ENCODE assay signal across 12 mouse cellular contexts in genomic region chr7:114873315-114874012, GRCm38 (mm10).
DNase-seq lines count a peak whose midpoint lies in the region; ATAC-seq and TF ChIP-seq lines count a peak whose summit lies in the region.
"Had no signal": no experiment of that assay in that cellular context is flagged by ENCODE, and none has a peak within 500 bp of the region (broad histone marks: within the 10 kb centered on the region; RNA-seq: fewer than 3 reads in every experiment).

No protein-coding gene starts in this region.

- H3K9me3 ChIP-seq in heart, embryonic 13.5 days: no peaks in the 10 kb centered on the region
- H3K9me3 ChIP-seq in embryonic facial prominence, embryonic 11.5 days (replicated peaks; ENCODE audit: control insufficient read depth, low read length): no peaks in the 10 kb centered on the region
- H3K9me3 ChIP-seq in intestine, postnatal 0 days (ENCODE audit: control insufficient read depth): no peaks in the 10 kb centered on the region
- H3K9me3 ChIP-seq: liver, embryonic 13.5 days; midbrain, embryonic 12.5 days had no signal

- H3K27me3 ChIP-seq in heart, embryonic 13.5 days (replicated peaks): no peaks in the 10 kb centered on the region
- H3K27me3 ChIP-seq in embryonic facial prominence, embryonic 11.5 days (ENCODE audit: control insufficient read depth, insufficient read depth, low read length): no peaks in the 10 kb centered on the region
- no peaks in the 10 kb centered on the region for H3K27me3 ChIP-seq in intestine, postnatal 0 days (replicated peaks; ENCODE audit: control insufficient read depth, insufficient read depth, low read length)
- H3K27me3 ChIP-seq: liver, embryonic 13.5 days; midbrain, embryonic 12.5 days had no signal

- no peak for DNase-seq in heart, adult 8-10 months (ENCODE audit: low spot score)
- DNase-seq in 3T3-L1 (ENCODE audit: low read depth, low spot score): peak; percentile 74
- peak; percentile 42 for DNase-seq in embryonic facial prominence, embryonic 11.5 days (ENCODE audit: low spot score)
- DNase-seq in urinary bladder, postnatal 14 days (ENCODE audit: low spot score): no peak
- no peak for DNase-seq in cerebellum, adult 9-10 months
- DNase-seq in spleen, adult 18-20 months: no peak
- DNase-seq: liver, embryonic 13.5 days; thymus, adult 2 months had no signal

- H3K9ac ChIP-seq in heart, embryonic 13.5 days: no peak overlapping the region
- H3K9ac ChIP-seq in embryonic facial prominence, embryonic 11.5 days (replicated peaks; ENCODE audit: low read length): no peak overlapping the region
- no peak overlapping the region for H3K9ac ChIP-seq in intestine, postnatal 0 days (ENCODE audit: low read depth, low read length)
- H3K9ac ChIP-seq: liver, embryonic 13.5 days; midbrain, embryonic 12.5 days had no signal

- H3K4me3 ChIP-seq in heart, embryonic 13.5 days: no peak overlapping the region
- H3K4me3 ChIP-seq in embryonic facial prominence, embryonic 11.5 days (ENCODE audit: low read depth, low read length): no peak overlapping the region
- no peak overlapping the region for H3K4me3 ChIP-seq in intestine, postnatal 0 days (ENCODE audit: low read depth, low read length)
- H3K4me3 ChIP-seq: left cerebral cortex, adult 2 months; liver, embryonic 13.5 days; midbrain, embryonic 12.5 days had no signal

- no peak for ATAC-seq in heart, embryonic 13.5 days (ENCODE audit: extremely low read depth, insufficient number of reproducible peaks, low FRiP score, low TSS enrichment)
- peak; percentile 62; the same call in 1 of the 2 replicates for ATAC-seq in embryonic facial prominence, embryonic 11.5 days (replicated peaks; ENCODE audit: insufficient number of reproducible peaks, low FRiP score, low TSS enrichment, low read depth)
- ATAC-seq in intestine, postnatal 0 days: peak; percentile 28; the same call in 1 of the 2 replicates

- H3K4me1 ChIP-seq in heart, embryonic 13.5 days: peaks cover 21% of the 10 kb centered on the region
- H3K4me1 ChIP-seq in embryonic facial prominence, embryonic 11.5 days (ENCODE audit: control insufficient read depth, insufficient read depth, low read length): no peaks in the 10 kb centered on the region
- H3K4me1 ChIP-seq in intestine, postnatal 0 days (replicated peaks; ENCODE audit: control insufficient read depth, insufficient read depth, low read length): no peaks in the 10 kb centered on the region

- WGBS in heart, embryonic 13.5 days: 26% methylated on average over 3 of the region's 3 CpGs
- WGBS in embryonic facial prominence, embryonic 11.5 days: 33% methylated on average over 3 of the region's 3 CpGs
- WGBS in intestine, postnatal 0 days: 21% methylated on average over 3 of the region's 3 CpGs

- H3K27ac ChIP-seq in heart, embryonic 13.5 days (replicated peaks): no peak overlapping the region
- H3K27ac ChIP-seq in embryonic facial prominence, embryonic 11.5 days (replicated peaks; ENCODE audit: low read depth, low read length): no peak overlapping the region
- no peak overlapping the region for H3K27ac ChIP-seq in intestine, postnatal 0 days (ENCODE audit: low read depth, low read length)
- H3K27ac ChIP-seq: left cerebral cortex, adult 2 months; liver, embryonic 13.5 days; midbrain, embryonic 12.5 days had no signal

- H3K36me3 ChIP-seq in heart, embryonic 13.5 days: no peaks in the 10 kb centered on the region
- no peaks in the 10 kb centered on the region for H3K36me3 ChIP-seq in embryonic facial prominence, embryonic 11.5 days (replicated peaks; ENCODE audit: control insufficient read depth, insufficient read depth, low read depth, low read length)
- no peaks in the 10 kb centered on the region for H3K36me3 ChIP-seq in intestine, postnatal 0 days (ENCODE audit: control insufficient read depth, insufficient read depth)
- H3K36me3 ChIP-seq: liver, embryonic 13.5 days; midbrain, embryonic 12.5 days had no signal

- TF ChIP-seq CTCF in intestine, postnatal 0 days (IDR thresholded peaks at IDR 0.05; ENCODE audit: low read depth): no peak

- peak overlapping the region; percentile 51 for H3K4me2 ChIP-seq in heart, embryonic 13.5 days
- no peak overlapping the region for H3K4me2 ChIP-seq in embryonic facial prominence, embryonic 11.5 days (ENCODE audit: low read depth, low read length)
- H3K4me2 ChIP-seq in intestine, postnatal 0 days (replicated peaks; ENCODE audit: low read depth): no peak overlapping the region
- H3K4me2 ChIP-seq: liver, embryonic 13.5 days; midbrain, embryonic 12.5 days had no signal

Comparison
In these comparisons a context has a peak if more than half of its experiments do, and no peak if none do; other contexts are left out.
1. DNase-seq: peak in 3T3-L1 (single experiment) and embryonic facial prominence, embryonic 11.5 days (single experiment); none in heart, adult 8-10 months (single experiment), urinary bladder, postnatal 14 days (single experiment), cerebellum, adult 9-10 months (single experiment) and spleen, adult 18-20 months (0 of 2).